Mouse (Mus musculus) fibroblast of lung, adult 2 months (primary cell): ENCODE measurements around the gene Dusp5.
"Not testable (repeated sequence)": the region's sequence is repeated elsewhere in the genome, so short reads cannot be mapped to it uniquely, and the experiment has no call there.

Experiments used
- DNase-seq: peaks from one replicate; pipeline ENCODE4 v3.0.0-alpha.2; 2011; ENCODE audit warnings: low read depth

Gene Dusp5

DNA sequence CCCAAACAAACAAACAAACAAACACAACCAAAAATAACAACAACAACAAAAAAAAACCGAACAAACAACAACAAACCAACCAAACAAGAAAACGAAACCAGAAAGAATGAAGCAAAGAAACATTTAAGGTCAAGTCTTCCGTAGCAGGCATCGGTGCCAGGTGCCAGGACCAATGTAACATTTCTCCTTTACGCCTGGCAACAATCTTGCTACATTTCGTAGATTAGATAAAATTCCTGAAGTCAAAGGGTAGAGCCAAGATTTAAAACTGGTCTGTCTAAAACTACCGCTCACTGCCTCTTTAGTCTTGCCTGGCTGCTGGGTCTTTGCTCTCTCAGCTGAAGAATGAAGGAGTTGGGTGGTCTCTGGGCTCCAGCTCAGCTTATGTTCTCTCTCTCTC, 47.2 kb downstream of the Dusp5 start:
- no peak for DNase-seq

DNA sequence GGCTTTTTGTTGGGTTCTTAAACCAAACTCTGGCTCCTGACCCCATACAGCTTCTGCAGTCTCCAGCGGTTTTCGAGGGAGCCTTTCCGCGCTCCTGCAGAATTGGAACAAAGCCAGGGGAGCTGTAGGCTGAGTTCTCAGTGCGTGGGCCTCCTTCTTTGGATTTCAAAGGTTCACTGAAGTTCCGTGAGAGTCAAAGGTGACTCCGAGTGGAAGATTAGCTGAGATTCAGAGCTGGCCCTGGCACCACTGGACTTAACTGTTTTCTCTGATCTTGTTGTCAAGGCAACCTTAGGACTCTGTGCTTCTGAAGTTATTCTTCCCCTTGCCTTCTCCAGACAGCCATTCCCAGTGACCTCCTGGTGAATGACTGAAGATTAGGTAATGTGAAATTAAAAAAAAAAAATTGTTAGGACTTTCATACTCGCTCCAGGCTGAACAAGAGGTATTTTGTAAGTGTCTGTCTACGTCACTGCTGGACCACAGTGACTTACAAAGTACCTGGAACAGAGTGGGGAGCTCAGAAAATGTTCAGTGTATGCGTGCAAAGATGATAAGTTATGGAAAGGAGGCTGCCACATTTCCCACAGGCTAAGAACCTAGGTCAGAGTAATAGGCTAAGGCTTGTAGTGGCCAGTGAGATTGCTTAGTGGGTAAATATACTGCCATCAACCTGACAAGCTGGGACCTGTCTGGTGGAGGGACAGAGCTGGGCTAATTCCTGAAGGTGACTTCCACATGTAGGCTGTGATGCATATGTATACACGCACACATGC, 48.3 kb downstream of the Dusp5 start:
- DNase-seq, result no peak

DNA sequence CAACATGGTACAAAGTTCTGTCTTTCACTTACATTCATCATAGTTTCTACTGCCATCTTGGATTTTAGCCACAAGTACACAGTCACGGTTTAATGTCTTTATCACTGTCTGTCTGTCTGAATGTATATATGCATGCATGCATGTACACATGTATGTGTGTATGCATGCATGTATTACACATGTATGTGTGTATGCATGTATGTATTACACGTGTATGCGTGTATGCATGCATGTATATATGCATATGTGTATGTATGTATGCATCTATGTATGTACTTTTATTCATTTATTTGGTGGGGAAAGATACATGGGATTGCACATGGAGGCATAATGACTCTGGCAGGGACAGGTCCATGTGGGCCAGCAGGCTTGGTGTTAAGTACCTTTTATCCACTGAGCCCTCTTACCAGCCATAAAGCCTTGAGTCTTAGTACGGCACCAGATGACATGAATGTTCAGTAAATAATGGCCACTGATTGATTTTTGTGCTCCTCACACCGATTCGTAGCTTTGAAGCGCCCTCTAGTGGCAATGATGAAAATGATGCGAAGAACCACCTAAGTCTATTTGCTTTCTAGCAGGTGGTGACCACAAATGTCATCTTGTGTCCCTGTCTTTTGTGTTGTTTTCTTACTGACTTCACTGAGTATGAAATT, 49.8 kb downstream of the Dusp5 start:
- no peak for DNase-seq

DNA sequence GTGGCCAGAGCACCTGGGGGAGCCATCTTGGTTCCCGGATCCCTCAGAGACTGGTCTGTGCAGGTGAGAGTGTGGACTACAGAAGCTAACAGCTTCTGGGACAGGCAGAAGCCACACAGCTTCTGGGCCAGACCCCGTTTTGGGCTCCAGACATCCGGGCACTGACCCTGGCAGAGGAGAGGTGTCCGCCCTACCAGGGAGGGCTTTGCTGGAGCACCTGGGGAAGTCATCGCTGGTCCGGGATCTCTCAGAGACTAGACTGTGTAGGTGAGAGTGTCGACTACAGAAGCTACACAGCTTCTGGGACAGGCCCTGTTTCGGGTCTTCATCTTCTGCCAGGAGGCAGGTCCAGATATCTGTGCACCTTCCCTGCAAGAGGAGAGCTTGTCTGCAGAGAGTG, 51.4 kb downstream of the Dusp5 start:
- DNase-seq, result not testable (repeated sequence)

DNA sequence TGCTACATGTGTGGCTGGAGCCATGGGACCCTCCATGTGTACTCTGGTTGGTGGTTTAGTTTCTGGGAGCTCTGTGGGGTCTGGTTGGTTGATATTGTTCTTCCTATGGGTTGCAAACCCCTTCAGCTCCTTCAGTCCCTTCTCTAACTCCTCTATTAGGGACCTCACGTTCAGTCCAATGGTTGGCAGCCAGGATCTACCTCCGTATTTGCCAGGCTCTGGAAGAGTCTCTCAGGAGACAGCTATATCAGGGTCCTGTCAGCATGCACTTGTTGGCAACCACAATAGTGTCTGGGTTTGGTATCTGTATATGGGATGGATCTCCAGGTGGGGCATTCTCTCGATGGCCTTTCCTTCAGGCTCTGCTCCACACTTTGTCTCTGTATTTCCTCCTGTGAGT, 58.8 kb downstream of the Dusp5 start:
- not testable (repeated sequence) for DNase-seq

DNA sequence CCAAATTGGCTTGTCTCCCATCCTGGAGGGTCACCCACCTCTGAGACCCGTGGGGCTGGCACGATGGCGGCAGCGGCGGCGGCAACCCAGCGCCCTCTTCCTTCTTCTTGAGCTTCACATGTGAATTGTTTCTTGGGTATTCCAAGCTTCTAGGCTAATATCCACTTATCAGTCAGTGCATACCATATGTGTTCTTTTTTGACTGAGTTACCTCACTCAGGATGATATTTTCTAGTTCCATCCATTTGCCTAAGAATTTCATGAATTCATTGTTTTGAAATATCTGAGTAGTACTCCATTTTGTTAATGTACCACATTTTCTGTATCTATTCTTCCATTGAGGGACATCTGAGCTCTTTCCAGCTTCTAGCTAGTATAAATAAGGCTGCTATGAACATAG, 60.1 kb downstream of the Dusp5 start, which contains the start of gene Nutf2-ps1:
Gene Nutf2-ps1, minus strand, starts transcription at position 101 of the 400 bp plus-strand sequence.
- DNase-seq, result not testable (repeated sequence)
